Mouse (Mus musculus): ENCODE measurements around the gene Rsph9. TPM values are rescaled to one million over a fixed set of nuclear protein-coding genes. Genes with fewer than 3 reads are reported as not detected.
A peak's percentile ranks its signal among the peaks of the same experiment; 100 is the strongest.

The Rsph9 gene
- polyA plus RNA-seq, 1 experiment = not detected

- peaks cover 4% of the 10 kb centered on the region for H3K4me1 ChIP-seq (ENCODE audit: control insufficient read depth)
- peaks cover 4% of the 10 kb centered on the region for H3K9me3 ChIP-seq (ENCODE audit: control insufficient read depth, low read length)
- no peak overlapping the region for H3K4me3 ChIP-seq (replicated peaks)
- no peaks in the 10 kb centered on the region for H3K36me3 ChIP-seq (ENCODE audit: control insufficient read depth)
- 0 out of 2 replicates have a peak, but pooled peaks cover 3% of the 10 kb centered on the region for H3K27me3 ChIP-seq (ENCODE audit: control insufficient read depth)
- no peak for TF ChIP-seq GATA1 (IDR thresholded peaks at IDR 0.05; ENCODE audit: low read length)
- no peak for TF ChIP-seq TAL1 (IDR thresholded peaks at IDR 0.05; ENCODE audit: low read length)
Observed at GRCm38 (mm10) chr17:46077921-46078534, 66.0 kb downstream of the Rsph9 start.

DNA sequence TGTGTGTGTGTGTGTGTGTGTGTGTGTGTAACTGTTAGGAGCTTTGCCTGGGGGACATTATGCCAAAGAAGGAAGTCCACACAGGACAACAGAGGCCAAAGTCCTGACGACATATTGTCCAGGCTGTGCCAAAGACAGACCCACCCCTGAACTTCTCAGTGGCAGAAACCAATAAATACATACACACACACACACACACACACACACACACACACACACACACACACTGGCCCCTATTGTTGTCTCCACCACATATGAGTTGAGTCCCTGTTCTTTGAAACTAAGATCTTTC, 67.8 kb downstream of the Rsph9 start:
- Histone ChIP-seq H3K36me3 (ENCODE audit: control insufficient read depth) (no peaks in the 10 kb centered on the region), H3K9me3 (ENCODE audit: control insufficient read depth, low read length) (peaks cover 4% of the 10 kb centered on the region), H3K4me3 (replicated peaks) (no peak overlapping the region), H3K4me1 (ENCODE audit: control insufficient read depth) (peaks cover 4% of the 10 kb centered on the region), H3K27me3 (ENCODE audit: control insufficient read depth) (0 out of 2 replicates have a peak, but pooled peaks cover 3% of the 10 kb centered on the region)
- TF ChIP-seq TAL1 (IDR thresholded peaks at IDR 0.05; ENCODE audit: low read length) = no peak
- no peak for TF ChIP-seq GATA1 (IDR thresholded peaks at IDR 0.05; ENCODE audit: low read length)

- peaks cover 4% of the 10 kb centered on the region for H3K9me3 ChIP-seq (ENCODE audit: control insufficient read depth, low read length)
Observed at GRCm38 (mm10) chr17:46075551-46076259, 68.3 kb downstream of the Rsph9 start.

GRCm38 (mm10) chr17:46075116-46075485, 68.9 kb downstream of the Rsph9 start:
- TF ChIP-seq GATA1 (IDR thresholded peaks at IDR 0.05; ENCODE audit: low read length) = no peak
- no peak for TF ChIP-seq TAL1 (IDR thresholded peaks at IDR 0.05; ENCODE audit: low read length)

More at GRCm38 (mm10) chr17:46075551-46076259, 68.3 kb downstream of the Rsph9 start:
- Histone ChIP-seq H3K27me3 (ENCODE audit: control insufficient read depth) (0 out of 2 replicates have a peak, but pooled peaks cover 3% of the 10 kb centered on the region), H3K36me3 (ENCODE audit: control insufficient read depth) (no peaks in the 10 kb centered on the region), H3K4me3 (replicated peaks) (no peak overlapping the region), H3K4me1 (ENCODE audit: control insufficient read depth) (peaks cover 4% of the 10 kb centered on the region)
- TF ChIP-seq TAL1 (IDR thresholded peaks at IDR 0.05; ENCODE audit: low read length) (no peak), GATA1 (IDR thresholded peaks at IDR 0.05; ENCODE audit: low read length) (no peak)

DNA sequence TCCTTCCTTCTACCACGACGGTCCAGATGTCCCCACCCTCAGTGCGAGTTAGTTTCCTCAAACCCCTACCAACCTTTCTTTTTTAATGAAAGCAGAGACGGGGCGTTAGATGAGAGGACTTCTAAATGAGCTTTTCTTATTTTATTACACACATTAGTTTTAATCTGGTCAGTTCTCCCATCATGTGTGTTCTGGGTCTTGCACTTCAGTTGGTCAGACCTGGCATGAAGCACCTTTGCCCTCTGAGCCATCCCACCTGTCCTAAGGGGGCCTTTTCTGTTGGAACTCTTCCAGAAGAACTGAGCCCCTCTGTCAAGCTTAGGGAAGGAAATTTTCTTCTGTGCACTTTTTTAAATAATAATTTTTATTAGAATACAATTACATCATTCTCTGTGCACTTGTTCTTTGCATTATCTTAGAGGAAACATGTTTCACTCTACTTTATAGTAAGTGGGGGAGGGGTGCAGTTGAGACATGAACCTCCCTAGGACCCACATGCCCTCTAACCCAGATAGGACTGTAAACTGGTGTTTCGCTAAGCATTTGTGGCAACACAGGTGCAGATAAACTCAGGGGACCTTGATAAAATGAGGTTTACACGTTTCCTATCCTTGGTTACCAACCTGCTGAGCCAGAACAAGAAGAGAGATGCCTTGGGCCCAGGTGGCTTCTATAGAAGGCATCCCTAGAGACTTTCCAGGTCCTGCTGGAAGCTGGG, 69.5 kb downstream of the Rsph9 start:
- Histone ChIP-seq H3K9me3 (ENCODE audit: control insufficient read depth, low read length) (peaks cover 4% of the 10 kb centered on the region), H3K36me3 (ENCODE audit: control insufficient read depth) (no peaks in the 10 kb centered on the region), H3K4me3 (replicated peaks) (no peak overlapping the region), H3K27me3 (ENCODE audit: control insufficient read depth) (0 out of 2 replicates have a peak, but pooled peaks cover 3% of the 10 kb centered on the region), H3K4me1 (ENCODE audit: control insufficient read depth) (peaks cover 4% of the 10 kb centered on the region)
- TF ChIP-seq GATA1 (IDR thresholded peaks at IDR 0.05; ENCODE audit: low read length) (no peak), TAL1 (IDR thresholded peaks at IDR 0.05; ENCODE audit: low read length) (no peak)

More at GRCm38 (mm10) chr17:46075116-46075485, 68.9 kb downstream of the Rsph9 start:
- no peak overlapping the region for H3K4me3 ChIP-seq (replicated peaks)
- H3K27me3 ChIP-seq (ENCODE audit: control insufficient read depth) = 0 out of 2 replicates have a peak, but pooled peaks cover 3% of the 10 kb centered on the region
- H3K36me3 ChIP-seq (ENCODE audit: control insufficient read depth) = no peaks in the 10 kb centered on the region
- H3K4me1 ChIP-seq (ENCODE audit: control insufficient read depth) = peaks cover 4% of the 10 kb centered on the region
- H3K9me3 ChIP-seq (ENCODE audit: control insufficient read depth, low read length) = peaks cover 4% of the 10 kb centered on the region

DNA sequence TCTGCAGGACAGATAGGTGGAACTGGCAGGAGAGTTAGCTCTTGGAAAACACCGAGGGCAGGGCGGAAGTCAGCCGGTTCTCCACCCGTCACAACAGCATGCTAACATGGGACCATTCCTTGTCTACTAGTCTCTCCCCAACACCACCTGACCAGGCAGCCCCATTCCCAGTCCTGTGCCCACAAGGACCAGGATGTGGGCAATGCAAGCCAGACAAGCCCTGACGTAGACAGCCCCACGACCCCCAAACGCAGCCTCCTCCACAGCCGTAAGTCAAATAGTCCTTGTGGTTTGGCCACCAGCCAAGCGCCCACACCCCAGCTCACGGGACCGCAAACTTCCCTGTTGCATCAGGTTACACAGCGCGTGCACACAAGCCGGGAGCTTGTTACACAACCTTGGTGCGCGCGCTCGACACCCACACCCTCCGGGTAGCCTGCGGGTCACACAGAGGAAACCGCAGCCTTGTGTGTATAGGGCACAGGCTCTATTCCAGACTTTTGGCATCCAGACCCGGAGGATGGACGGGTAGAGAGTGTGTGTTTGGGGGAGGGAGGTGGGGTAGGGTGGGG, 70.2 kb downstream of the Rsph9 start:
- Histone ChIP-seq H3K4me1 (ENCODE audit: control insufficient read depth) (peaks cover 4% of the 10 kb centered on the region), H3K4me3 (replicated peaks) (peak overlapping the region; percentile 13), H3K36me3 (ENCODE audit: control insufficient read depth) (no peaks in the 10 kb centered on the region)

More for the DNA sequence above, 70.2 kb downstream of the Rsph9 start:
- Histone ChIP-seq H3K27me3 (ENCODE audit: control insufficient read depth) (0 out of 2 replicates have a peak, but pooled peaks cover 3% of the 10 kb centered on the region), H3K9me3 (ENCODE audit: control insufficient read depth, low read length) (peaks cover under 1% of the 10 kb centered on the region)
- TF ChIP-seq GATA1 (IDR thresholded peaks at IDR 0.05; ENCODE audit: low read length) = no peak
- TF ChIP-seq TAL1 (IDR thresholded peaks at IDR 0.05; ENCODE audit: low read length) = no peak

Other genes with a start within 250 kb of the Rsph9 start
- gene Vegfa, start 111.8 kb downstream of the Rsph9 start, polyA plus RNA-seq (2012) = 0.86 and 1.3 TPM in 2 replicates
- 7.7 and 9.7 TPM in 2 replicates for gene Mrps18a, start 33.2 kb downstream of the Rsph9 start, polyA plus RNA-seq (2012)
- gene Mad2l1bp, start 9.3 kb upstream of the Rsph9 start, polyA plus RNA-seq (2012) = 1.4 and 4.1 TPM in 2 replicates
- gene Gtpbp2, start 16.8 kb upstream of the Rsph9 start, polyA plus RNA-seq (2012) = 15.3 and 19.3 TPM in 2 replicates
- 0.24 and 0.27 TPM in 2 replicates for gene Polh, start 58.4 kb upstream of the Rsph9 start, polyA plus RNA-seq (2012)
- 0.36 and 0.51 TPM in 2 replicates for gene Xpo5, start 58.6 kb upstream of the Rsph9 start, polyA plus RNA-seq (2012)
- gene Polr1c, start 103.8 kb upstream of the Rsph9 start, polyA plus RNA-seq (2012) = 1.2 and 1.6 TPM in 2 replicates
- 8.0 and 13.3 TPM in 2 replicates for gene Yipf3, start 103.9 kb upstream of the Rsph9 start, polyA plus RNA-seq (2012)
- 0.15 and 0.27 TPM in 2 replicates for gene Lrrc73, start 109.3 kb upstream of the Rsph9 start, polyA plus RNA-seq (2012)
- gene Tjap1, start 138.8 kb upstream of the Rsph9 start, polyA plus RNA-seq (2012) = 11.2 and 12.7 TPM in 2 replicates
- not detected in 2 replicates for gene Dlk2, start 153.2 kb upstream of the Rsph9 start, polyA plus RNA-seq (2012)
- gene Abcc10, start 184.1 kb upstream of the Rsph9 start, polyA plus RNA-seq (2012) = 0.17 and 0.34 TPM in 2 replicates
- 0.05 and 0.13 TPM in 2 replicates for gene Zfp318, start 239.5 kb upstream of the Rsph9 start, polyA plus RNA-seq (2012)